Mouse (Mus musculus): ENCODE data around the gene Cobl.

Gene Cobl

GRCm38 (mm10) chr11:12219594-12220530 lies 244.9 kb downstream of the Cobl start:
- no peak for DNase-seq (ENCODE audit: low spot score)

GRCm38 (mm10) chr11:12216897-12217296 lies 247.9 kb downstream of the Cobl start:
- no peak for DNase-seq (ENCODE audit: low spot score)

GRCm38 (mm10) chr11:12215582-12215981 lies 249.2 kb downstream of the Cobl start:
- no peak for DNase-seq (ENCODE audit: low spot score)

- DNase-seq (ENCODE audit: low spot score), result no peak
Measured at GRCm38 (mm10) chr11:12208574-12208973, 256.2 kb downstream of the Cobl start.

GRCm38 (mm10) chr11:12205201-12206161 lies 259.3 kb downstream of the Cobl start:
- DNase-seq (ENCODE audit: low spot score), result no peak

GRCm38 (mm10) chr11:12199441-12199840 lies 265.3 kb downstream of the Cobl start:
- DNase-seq (ENCODE audit: low spot score), result no peak

GRCm38 (mm10) chr11:12198700-12199349 lies 265.9 kb downstream of the Cobl start:
- DNase-seq (ENCODE audit: low spot score), result no peak

GRCm38 (mm10) chr11:12198017-12198416 lies 266.7 kb downstream of the Cobl start:
- DNase-seq (ENCODE audit: low spot score), result no peak

- DNase-seq (ENCODE audit: low spot score), result no peak
Measured at GRCm38 (mm10) chr11:12197542-12197941, 267.2 kb downstream of the Cobl start.

- no peak for DNase-seq (ENCODE audit: low spot score)
Measured at GRCm38 (mm10) chr11:12195390-12195789, 269.4 kb downstream of the Cobl start.

GRCm38 (mm10) chr11:12193369-12193768 lies 271.4 kb downstream of the Cobl start:
- DNase-seq (ENCODE audit: low spot score), result no peak

GRCm38 (mm10) chr11:12191386-12191785 lies 273.4 kb downstream of the Cobl start:
- no peak for DNase-seq (ENCODE audit: low spot score)

- no peak for DNase-seq (ENCODE audit: low spot score)
Measured at GRCm38 (mm10) chr11:12190417-12190816, 274.3 kb downstream of the Cobl start.

Measured in T-cell, adult 2 months (primary cell).